In the genomic region with DNA sequence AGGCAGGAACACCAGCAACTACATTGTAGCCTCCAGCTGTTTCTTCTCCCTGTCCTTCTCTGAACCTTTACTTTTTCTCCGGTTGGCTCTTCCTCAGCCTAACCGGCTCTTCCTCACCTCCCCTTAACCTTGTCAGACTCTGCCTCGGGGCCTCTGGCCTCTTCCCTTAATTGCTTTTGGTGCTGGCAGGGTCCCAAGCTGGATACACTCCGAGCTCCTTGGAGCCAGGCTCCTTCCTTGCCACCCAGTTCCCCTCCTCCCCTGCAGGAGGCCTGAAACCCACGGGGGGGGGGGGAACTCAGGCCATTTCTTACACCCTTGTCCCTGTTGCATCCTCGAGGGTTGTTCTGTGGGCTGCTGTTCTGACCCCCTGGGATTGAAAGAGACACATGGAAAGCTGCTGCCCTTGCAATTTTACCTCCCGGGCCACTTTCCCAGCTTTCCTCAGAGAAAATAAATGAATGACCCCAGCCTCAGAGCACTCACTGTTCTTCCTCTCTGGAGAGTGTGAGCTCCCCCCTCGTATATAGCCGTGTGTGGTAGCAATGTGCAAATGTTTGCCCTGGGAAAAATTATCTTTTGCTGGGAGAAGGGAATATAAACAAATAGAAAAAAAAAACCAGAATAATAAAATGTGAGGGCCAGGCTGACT, we compare ENCODE assay signal across 7 mouse cellular contexts. TPM values are rescaled to one million over a fixed set of nuclear protein-coding genes. Genes with fewer than 3 reads are reported as not detected.
DNase-seq lines count a peak whose midpoint lies in the region; ATAC-seq lines count a peak whose summit lies in the region.

No protein-coding gene starts in this region.

- H3K27me3 ChIP-seq in hindbrain, embryonic 10.5 days (ENCODE audit: insufficient read depth, poor library complexity, severe bottlenecking): peaks cover 85% of the 10 kb centered on the region
- peaks cover 97% of the 10 kb centered on the region for H3K27me3 ChIP-seq in limb, embryonic 12.5 days

- peak overlapping the region; percentile 84 for H3K4me3 ChIP-seq in hindbrain, embryonic 10.5 days
- peak overlapping the region; percentile 70 for H3K4me3 ChIP-seq in limb, embryonic 12.5 days (replicated peaks)

- H3K4me2 ChIP-seq in limb, embryonic 12.5 days: peak overlapping the region; percentile 99

- H3K9ac ChIP-seq in limb, embryonic 12.5 days (replicated peaks): no peak overlapping the region; the same call in none of the 2 replicates

- 4% methylated on average over 9 of the region's 9 CpGs for WGBS in hindbrain, embryonic 10.5 days
- WGBS in limb, embryonic 12.5 days: 6% methylated on average over 9 of the region's 9 CpGs

- peak overlapping the region; percentile 73 for H3K27ac ChIP-seq in hindbrain, embryonic 10.5 days
- H3K27ac ChIP-seq in limb, embryonic 12.5 days: no peak overlapping the region

- peaks cover 78% of the 10 kb centered on the region for H3K4me1 ChIP-seq in hindbrain, embryonic 10.5 days (replicated peaks)
- peaks cover 47% of the 10 kb centered on the region for H3K4me1 ChIP-seq in limb, embryonic 12.5 days (replicated peaks)

- DNase-seq in thymus, postnatal 25 days: peak; percentile 2
- DNase-seq in thymus, postnatal 14 days: no peak
- no peak for DNase-seq in hindbrain, embryonic 10.5 days (ENCODE audit: low spot score)
- DNase-seq in B cell, adult 2 months: no peak

- H3K36me3 ChIP-seq in hindbrain, embryonic 10.5 days: no peaks in the 10 kb centered on the region; the same call in 1 of the 2 replicates
- no peaks in the 10 kb centered on the region for H3K36me3 ChIP-seq in limb, embryonic 12.5 days

- no peak for ATAC-seq in limb, embryonic 12.5 days (ENCODE audit: insufficient number of reproducible peaks, insufficient read depth, low FRiP score, low TSS enrichment, low read depth)
- ATAC-seq in erythroblast, adult 5-6 weeks (replicated peaks; ENCODE audit: low FRiP score, poor library complexity, severe bottlenecking): no peak
- no peak for ATAC-seq in megakaryocyte, adult 5-6 weeks (ENCODE audit: poor library complexity, severe bottlenecking)

- no peaks in the 10 kb centered on the region for H3K9me3 ChIP-seq in hindbrain, embryonic 10.5 days
- H3K9me3 ChIP-seq in limb, embryonic 12.5 days: no peaks in the 10 kb centered on the region

RNA-seq across cellular contexts. Expression of a gene that starts 1.2 kb away (rescaled TPM):
- polyA plus RNA-seq in hindbrain, embryonic 10.5 days (2016; fragmentation: Nextera tagmentation; extraction: Ambion mirVana): 8.9 and 15.7 TPM in 2 replicates
- 3.8 and 5.2 TPM in 2 replicates for polyA plus RNA-seq in limb, embryonic 12.5 days (2016; fragmentation: Nextera tagmentation; extraction: Ambion mirVana)
- not detected in 2 replicates for total RNA-seq in erythroblast, adult 5-6 weeks (2015; ENCODE audit: low replicate concordance)
- not detected in 2 replicates for total RNA-seq in erythroblast, adult 5-6 weeks (2017; ENCODE audit: low replicate concordance)
- not detected in 2 replicates for total RNA-seq in megakaryocyte, adult 5-6 weeks (2015)
- not detected in 2 replicates for total RNA-seq in megakaryocyte, adult 5-6 weeks (2017)
